Mouse (Mus musculus): ENCODE results near the gene Plvap.

Plvap gene

DNA sequence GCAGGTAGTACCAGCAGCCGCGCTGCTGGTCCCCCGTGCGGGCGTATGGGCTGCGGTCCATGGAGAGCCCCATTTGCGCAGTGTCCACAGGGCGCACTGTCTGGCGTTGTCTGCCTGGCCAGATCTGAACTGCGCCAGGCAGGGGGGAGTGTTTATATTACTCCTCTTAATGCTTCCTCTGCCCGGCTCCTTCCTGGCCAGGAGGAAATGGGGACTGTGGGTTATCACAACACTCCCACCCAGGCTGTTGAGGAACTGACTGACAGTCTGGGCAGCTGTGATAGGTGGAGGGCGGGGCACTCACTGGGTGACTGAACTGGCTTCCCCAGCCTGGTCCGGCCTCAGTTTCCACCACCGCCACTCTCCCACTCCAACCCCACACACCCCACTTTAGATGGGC lies at the start of gene Plvap:
Plvap (minus strand) TSS at position 109 of the 400 bp plus-strand sequence.
- DNase-seq = peak; percentile 95

DNA sequence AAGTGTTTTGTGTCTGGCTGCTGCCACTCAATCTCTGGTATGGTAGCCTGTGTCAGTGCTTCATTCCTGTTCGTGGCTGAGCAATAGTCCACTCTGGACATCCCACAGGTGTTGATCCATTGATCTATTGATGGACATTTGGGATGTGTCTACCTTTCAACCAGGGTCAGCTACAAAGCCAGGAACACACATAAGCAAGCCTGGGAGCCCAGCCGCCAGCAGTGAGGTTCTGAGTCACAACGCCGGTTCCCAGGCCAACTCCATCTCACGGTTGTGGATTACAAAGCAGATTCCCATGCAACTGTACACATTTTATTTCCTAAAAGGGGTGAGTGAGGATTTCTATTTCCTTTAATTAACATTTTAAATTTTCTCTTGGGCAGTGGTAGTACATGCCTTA lies 49.2 kb upstream of the Plvap start:
- DNase-seq = no peak

DNA sequence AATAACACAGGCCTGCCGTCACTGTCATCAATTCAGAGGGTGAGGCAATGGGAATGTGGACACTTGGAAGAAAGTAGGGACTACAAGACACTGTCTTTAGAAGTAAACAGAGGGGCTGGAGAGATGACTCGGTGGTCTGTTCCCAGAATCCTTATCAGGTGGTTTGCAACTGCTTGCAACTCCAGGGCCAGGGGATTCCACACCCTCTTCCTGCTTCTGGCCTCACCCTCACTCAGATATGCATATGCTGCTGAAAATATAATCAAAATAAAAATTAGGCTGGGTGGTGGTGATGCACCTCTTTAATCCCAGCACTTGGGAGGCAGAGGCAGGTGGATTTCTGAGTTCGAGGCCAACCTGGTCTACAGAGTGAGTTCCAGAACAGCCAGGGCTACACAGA lies 48.5 kb upstream of the Plvap start:
- no peak for DNase-seq

DNA sequence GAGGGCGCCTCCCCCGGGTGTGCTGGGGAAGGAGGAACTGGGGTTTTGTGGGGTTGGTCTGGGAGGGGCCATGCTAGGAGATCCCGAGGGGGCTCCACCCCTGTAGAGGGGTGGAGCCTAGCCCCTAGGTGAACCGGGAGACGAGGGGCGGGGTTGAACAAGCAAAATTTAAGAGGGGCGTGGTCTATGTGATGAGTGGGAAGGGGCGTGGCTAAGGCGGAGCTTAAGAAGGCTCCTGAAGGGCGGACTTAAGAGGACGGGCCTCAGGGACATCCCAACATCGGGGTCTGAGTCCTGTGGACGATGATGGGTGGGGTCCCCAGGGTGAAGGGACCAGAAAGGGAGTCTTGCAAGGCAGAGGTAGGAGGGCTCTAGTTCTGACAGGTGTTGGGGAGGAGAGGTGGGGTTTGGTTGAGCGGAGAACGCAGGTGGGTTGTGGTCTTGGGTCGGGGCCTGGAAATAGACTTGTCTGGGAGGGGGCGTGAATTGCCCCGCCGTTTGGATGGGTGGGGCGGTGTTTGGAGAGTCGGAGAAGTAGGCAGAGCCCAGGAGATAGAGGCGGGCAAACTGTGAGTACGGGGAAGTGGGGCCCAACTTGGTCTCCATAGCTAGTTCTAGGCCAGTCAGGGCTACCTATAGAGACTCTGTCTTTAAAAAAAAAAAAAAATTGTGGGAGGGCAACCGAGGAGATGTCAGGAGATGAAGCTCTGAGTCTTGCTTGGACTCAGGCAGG lies 47.6 kb upstream of the Plvap start:
- peak; percentile 97 for DNase-seq

DNA sequence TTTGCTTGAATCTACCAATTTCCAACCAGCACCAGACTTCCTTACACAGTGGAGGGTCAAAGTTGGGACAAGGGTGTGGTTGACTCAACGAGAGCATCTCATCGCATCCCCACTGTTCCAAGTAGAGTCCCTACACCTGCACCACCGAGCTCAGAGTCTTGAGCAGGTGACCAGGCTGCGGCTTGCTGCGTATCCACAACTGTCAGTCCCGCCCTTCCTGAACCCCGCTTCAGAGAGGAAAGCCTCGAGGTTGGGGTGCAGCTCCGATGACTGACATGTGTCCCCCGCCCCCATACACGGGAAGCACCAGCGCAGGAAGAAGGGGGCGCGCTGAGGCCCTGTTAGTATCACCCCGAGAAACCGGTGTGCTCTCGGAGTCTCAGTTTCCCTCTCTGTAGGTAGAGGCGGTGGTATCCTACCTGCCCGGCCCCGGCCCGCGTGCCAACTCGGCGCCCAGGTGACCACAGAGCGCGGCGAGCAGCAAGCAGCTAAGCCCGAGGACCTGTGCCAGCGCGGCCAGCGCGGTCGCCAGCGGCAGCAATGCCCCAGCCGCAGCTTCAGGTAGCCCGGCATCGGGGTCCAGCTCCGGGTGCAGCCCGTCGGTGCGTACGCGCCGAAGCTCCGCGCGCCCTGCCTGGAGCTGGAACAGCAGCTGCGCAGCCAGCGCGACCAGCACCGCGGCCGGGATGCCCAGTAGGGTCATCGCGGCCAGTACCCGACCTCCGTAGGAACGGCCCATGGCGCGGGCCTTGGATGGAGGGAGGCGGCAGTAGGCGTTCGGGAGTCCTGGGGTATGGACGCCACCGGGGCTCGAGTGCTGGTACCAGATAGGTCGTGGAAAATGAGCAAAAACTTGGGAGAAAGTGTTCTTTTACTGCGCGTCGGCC lies 46.8 kb upstream of the Plvap start, which contains the start of gene Tmem221:
Tmem221 (minus strand) TSS at position 801 of the 887 bp plus-strand sequence.
- no peak for DNase-seq

DNA sequence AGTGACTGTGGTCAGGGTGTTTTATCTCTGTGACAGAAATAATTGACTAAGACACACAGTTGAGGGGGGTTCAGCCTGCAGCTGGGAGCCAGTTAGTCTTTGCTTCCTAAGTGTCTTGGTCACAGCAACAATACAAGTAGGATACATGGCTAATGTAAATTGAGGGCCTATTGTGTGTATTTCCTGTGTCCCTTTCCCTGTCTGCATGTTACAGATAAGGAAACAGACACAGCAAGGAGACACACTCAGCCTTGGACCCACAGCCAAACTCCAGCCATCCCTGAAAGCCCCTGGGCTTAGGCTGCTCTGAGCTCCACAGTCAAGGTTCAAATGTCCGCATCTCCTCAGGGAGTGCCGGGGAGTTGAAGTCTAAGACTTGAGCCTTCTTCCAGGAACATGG lies 43.1 kb upstream of the Plvap start:
- no peak for DNase-seq

DNA sequence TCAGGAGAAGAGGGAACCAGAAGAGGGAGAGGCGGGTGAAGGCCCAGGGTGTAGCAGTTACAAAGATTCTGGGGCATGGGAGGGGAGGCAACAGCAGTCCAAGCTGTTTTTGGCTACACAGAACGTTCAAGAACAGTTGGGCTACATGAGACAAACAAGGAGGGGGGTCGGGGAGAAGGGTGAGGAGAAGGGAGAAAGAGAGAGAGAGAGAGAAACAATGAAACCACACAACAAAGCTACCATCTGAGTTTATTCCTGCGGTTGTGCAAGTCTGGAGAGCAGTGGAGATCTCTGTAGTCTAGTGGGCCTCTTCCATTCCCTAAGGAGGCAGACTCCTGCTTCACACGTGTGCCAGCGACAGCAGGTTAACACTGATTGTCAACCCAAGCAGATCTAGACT lies 42.4 kb upstream of the Plvap start:
- DNase-seq = no peak

DNA sequence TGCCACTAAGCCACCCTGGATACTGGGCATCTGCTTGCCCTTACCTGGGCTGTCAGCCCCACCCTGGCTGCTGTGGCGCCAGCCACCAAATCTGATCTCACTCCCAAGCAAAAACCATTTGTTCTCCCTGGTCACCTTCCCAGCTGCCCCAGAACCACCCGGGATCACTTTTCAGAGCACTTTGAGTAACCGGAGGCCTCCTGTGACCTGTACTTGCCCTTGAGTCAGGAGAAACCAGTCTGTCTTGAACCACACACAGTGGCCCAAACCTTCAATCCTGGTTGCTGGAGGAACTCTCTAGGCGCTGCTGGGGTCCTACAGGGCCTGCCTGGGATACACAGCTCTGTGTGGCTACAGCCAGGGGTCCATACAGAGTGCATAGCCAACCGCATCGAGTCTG lies 41.2 kb upstream of the Plvap start:
- DNase-seq = peak; percentile 87

DNA sequence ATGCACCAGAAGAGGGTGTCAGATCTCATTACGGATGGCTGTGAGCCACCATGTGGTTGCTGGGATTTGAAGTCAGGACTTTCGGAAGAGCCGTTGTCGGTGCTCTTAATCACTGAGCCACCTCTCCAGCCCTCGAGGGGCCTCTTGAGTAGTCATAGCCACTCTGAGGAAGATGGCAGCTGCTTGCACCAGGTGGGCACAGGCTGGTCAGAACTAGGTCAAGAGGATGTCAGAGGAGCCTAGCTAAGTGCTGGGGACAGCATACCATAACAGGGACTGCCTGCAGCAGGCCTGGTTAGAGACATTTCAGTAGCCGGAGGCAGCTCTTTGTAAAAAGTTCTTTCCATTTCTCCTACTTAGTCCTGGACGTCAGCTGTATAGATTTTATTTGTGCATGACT lies 39.2 kb upstream of the Plvap start:
- DNase-seq = no peak

DNA sequence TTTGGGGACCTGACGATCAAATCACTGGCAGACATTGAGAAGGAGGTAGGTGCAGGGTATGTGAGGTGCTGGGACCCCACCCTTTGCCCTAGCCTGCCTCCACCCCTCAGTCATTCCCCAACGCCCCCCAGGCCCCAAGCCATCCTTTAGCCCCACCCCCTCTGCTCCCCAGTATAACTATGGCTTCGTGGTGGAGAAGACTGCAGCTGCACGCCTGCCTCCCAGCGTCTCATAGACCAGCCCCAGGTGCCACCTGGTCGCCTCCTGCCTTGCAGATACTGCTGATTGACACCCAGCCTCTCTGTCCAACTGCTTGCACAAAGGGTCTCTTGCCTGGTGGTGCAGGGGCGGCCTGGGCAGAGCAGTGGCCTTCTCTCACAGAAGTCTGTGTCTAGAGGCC lies 36.0 kb upstream of the Plvap start:
- DNase-seq = no peak

DNA sequence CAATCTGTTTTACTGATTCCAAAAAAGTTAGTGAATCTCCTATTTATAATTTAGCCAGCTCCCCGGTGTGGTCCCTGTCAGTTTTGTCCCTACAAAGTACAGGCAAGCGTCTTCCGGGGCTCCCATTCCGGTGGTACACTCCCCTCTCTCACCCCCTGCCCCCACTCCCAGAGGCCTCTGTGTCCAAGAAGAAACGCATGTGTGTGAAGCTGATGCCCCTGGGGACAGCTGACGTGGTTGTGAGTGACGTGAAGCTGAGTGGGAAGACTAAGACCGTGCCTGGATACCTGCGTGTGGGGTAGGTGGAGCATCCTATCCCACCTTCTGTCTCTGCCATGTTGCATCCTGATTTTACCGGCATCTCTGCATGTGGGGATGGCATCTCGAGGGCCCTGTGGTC lies 33.5 kb upstream of the Plvap start:
- peak; percentile 90 for DNase-seq

DNA sequence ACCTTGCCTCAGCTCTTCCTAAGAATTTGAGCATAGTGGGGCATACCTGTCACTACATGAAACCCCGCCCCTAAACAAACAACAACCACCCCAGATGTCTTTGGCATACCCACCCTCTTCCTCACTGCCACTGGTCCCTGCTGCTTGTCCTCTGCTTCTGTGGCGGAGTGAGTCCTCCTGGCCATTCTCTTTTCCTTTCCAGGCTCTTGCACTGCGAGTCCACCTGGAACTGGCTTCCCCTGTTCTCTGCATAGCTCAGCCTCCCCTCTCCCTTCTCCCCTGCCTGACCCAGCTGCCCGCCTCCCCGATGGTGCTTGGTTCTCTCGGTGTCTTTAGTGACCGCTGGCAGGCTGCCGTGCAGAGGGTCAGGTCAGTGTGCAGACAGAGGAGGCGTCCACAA lies 32.2 kb upstream of the Plvap start:
- peak; percentile 91 for DNase-seq

DNA sequence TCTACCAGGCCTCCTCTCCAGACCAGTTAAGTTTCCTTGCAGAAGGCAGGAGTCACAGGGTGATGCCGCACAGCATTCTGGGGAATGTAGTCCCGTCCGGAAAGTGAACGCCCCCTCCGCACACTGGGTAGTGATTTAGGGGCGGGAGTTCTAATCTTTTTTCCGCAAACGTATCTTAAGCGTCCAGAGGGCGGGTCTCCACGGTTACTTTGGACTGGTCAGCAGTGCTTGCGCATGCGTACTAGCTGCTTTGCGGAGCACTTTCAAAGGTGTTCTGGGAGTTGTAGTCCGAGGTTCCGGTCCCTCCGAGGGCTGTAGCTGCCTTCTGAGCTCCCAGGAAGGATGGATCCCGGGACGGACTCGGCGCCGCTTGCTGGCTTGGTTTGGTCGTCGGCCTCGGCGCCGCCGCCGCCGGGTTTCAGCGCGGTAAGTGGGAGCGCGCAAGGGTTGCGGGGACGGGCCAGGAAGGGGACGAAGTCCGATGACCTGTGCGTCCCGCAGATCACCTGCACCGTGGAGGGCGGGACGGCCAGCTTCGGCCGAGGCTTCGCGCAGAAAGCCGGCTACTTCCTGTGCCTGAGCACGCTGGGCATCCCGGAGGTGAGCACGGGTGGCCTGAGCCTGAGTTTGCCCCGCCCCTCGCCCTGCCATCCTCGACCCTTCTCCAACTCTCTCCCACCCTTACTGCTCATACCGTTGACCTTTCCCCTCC lies 31.2 kb upstream of the Plvap start, which contains the start of gene Mvb12a:
Mvb12a (plus strand) TSS at position 291 of the 712 bp plus-strand sequence.
- peak; percentile 100 for DNase-seq

DNA sequence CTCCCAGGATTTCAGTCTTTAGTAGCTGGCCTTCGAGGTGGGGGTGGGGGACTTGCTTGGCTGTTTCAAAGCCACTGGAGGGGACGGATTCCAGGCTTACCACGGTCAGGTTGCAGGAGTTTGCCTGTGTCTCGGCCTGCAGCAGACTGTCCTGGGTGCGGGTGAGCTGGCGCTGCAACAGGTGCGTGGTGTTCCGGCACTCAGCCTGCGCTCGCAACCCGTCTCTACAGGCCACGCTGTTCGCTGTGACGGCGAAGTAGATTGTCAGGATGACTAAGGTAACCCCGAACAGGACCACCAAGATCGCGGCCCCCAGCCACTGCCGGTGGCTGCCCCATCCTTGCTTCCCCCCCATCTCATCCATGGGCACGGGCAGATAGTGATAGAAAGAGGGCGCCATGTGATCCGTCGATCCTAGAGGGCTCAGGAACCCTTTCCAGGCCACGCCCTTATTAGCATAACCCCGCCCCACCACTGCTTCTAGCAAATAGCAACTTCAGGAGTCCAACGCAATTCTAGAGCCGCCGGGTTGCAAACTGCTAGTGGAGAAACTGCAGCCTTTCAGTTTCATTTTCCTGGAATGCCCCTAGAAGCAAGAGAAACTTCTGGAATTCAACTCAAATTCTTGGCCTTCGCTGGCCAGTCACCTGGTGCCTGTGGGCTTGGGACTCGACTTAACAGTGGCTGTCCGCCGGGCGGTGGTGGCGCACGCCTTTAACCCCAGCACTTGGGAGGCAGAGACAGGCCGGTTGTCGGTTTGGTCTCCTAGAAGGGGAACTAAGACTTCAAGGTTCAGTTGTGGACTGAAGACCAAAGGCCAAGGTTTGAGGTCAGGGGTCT lies 25.7 kb upstream of the Plvap start, which contains the start of gene Bst2:
Bst2 (minus strand) TSS at position 429 of the 840 bp plus-strand sequence.
- peak; percentile 100 for DNase-seq

DNA sequence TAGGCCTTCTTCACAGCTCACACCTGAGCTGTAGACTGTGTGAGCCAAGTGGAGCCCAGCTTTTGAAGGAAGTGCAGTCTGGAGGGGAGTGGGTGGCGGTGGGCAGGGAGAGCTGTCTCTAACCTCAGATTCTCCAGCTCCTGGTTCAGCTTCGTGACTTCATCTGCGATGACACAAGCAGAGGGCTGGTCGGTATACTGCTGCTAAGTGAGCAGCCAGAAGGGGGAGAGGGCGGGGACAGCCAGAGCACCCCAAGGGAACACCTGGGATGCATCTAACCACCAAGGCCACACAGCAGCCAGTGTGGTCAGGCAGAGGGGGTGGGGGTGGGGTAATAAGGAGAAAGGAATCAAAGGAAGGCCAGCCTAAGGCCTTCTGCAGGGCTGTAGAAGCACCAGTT lies 24.1 kb upstream of the Plvap start:
- DNase-seq = peak; percentile 89

DNA sequence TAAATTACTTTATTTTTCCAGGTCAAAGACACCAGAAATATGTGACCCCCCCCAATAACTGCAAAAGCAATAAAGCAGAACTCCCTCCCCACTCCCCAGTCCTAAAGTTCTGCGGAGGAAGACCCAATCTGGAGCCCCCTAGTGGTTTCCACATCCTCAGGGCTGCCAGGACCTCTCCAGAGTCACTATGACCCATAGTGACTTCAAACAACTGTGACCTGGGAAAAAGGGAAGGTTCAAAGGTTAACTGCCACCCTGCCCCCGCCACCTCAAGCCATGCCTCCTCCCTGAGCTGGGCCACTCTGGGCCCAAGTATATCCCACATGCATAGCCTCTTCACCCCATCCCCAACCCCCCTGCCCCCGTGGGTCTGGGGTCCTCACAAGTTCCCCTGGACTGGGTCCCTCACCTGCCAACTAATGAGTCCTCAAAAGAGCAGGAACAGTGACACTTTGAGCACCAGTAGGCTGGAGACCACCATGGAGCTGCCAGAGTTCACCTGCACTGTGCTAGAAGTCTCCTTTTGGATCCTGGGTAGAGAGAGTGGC lies 22.8 kb upstream of the Plvap start:
- peak; percentile 93 for DNase-seq

DNA sequence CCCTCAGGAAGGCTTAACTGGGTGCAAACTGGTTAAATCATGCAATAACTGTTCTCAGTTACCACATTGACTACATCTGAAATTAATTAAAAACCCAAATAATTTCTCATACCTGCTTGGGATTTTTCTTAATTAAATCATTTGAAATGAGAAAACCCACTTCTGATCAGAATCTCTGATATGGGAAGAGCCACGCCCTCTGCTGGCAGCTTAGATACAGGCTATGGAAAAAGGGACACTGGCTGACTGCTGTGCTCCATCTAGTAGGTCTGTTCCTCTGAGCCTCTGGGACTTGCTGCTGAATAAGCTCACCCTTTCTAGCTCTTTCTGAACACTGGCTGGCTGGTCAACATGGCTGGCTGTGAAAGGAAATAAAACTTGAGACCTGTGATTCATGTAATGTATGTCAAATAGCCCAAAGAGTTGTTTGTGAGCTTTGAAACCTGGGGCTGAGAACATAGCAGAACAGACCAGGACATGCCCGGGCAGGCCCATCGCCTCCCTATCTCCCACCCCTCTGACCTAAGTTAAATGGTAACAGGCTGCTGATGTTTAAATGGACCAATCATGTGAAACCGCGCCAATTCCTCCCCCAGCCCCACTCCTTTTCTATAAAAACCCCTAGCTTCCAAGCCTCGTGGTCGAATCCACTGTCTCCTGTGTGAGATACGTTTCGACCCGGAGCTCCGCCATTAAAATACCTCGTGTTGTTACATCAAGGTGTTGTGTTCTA lies 19.3 kb upstream of the Plvap start:
- DNase-seq = peak; percentile 92

DNA sequence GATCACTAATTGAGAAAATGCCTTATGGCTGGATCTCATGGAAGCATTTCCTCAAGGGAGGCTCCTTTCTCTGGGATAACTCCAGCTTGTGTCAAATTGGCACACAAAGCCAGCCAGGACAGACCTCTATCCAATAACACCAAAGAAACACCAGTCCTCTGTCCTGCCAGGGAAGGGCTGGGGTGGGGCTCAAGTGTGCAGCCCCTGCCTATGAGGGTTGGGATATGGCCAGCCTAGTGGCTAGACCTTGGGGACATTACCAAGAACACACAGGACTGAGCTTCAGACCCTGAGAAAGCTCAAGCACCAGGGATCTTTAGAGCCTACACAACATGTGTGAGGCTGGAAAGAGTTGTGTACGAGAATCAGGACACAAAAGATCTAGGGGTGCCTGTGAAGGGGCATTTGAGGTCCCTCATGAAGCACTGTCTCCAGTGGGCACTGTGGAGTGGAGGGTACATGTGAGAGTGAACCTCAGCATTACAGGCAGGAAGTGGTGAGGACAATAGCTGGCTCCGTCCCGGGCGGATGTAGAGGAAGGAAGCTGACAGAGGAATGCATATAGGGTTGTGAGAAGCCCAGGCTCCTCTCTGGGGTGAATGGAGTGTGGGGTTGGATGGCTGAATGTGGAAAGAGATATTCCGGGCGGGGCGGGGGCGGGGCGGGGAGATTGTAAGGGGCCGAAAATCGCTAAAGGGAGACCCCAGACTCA lies 17.0 kb upstream of the Plvap start:
- peak; percentile 98 for DNase-seq

DNA sequence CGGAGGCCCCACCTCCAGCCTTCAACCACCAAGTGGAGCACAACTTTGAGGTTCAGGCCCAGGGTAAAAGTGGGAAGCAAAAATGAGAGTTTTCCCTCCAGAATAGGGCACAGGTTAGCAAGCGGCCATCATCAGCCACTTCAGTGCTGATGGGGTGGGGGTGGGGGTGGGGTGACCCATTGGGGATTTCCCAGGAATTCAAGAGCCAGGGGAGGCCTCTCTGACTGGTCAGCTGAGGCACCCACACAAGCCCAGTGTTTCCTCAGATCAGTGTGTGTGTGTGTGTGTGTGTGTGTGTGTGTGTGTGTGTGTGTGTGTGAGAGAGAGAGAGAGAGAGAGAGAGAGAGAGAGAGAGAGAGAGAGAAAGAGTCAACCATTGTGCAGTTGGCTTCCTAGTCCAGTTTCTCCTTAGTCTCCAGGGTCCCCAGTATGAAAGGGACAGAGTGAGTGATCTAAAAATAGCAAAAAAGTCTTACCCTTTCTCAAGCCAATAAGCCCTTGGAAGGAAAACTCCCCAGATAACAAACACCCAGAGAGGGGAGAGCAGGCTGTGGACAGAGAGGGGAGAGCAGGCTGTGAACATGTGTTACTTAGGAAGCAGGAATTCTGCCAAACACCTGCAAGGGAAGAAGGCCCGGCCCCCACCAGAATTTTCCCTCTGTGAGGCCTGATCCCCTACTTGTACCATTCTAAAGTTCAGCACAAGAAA lies 15.8 kb upstream of the Plvap start:
- DNase-seq = peak; percentile 94

DNA sequence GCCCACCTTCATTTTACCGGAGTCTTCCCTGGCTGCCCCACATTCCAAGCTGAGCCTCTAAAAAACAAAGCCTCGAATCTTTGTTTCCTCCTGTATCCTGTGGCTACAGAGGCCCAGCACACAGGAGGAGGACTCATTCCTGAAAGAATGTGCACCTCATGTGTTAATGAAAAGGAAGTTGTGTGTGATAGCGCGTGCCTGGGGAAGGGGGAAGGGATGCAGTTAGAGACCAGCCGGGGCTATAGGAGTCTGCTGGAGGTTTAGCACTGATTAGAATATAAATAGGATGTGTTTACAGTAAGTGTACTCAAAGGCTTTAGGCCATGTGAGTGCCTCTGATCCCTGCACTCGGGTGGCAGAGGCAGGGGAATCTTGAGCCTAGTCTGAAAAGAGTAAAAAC lies 14.7 kb upstream of the Plvap start:
- DNase-seq = peak; percentile 91

All from heart, adult 11 months (tissue).